Mouse (Mus musculus): Measurements from ENCODE around the gene Papolg.
A peak's percentile ranks its signal among the peaks of the same experiment; 100 is the strongest.
"Not testable (repeated sequence)": the region's sequence is repeated elsewhere in the genome, so short reads cannot be mapped to it uniquely, and the experiment has no call there.

Gene Papolg

DNA sequence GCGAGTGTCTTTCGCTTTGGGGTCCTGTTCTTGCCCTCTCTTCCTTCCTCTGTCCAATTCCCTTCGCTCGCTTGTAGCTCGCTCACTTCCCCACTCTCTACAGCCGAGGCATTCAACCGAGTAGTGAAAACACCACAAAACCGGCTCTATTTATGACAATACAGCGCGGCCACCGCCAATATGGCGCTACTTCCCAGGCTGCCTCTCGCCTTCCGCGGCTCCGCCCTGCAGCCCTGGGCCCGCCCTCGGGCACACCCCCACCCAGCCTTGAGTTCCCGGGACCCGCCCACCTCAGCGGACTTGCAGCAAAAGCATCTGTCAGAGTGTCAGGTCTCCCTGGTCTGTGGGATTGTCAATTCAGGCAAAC lies at the start of gene Papolg:
TSS of gene Papolg (minus strand) at position 194 of the 367 bp plus-strand sequence.
- DNase-seq, result peak; percentile 91 to 96

DNA sequence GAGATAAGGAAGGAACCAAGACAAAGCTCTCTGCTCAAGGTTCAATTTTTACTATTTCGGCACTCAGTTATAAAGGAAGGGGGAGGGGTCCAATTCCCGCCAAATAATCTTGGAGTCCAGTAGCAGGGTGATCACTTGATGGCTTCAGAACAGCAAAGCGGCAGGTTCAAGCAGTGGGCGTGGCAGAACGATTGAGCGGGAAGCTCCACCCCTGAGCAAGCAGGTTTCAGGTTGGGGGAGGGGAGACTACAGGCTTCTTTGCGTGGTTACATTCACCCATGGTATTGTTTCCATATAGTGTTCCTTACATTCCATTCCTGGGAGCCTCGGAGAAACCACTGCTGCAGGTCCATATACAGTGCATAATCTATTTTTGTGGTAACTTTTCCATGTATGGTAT lies 33.1 kb upstream of the Papolg start:
- peak in 1 of 2 experiments; percentile 6 for DNase-seq

GRCm38 (mm10) chr11:23927643-23928042 lies 32.6 kb upstream of the Papolg start:
- DNase-seq, result no peak

GRCm38 (mm10) chr11:23913824-23914223 lies 18.8 kb upstream of the Papolg start:
- not testable (repeated sequence) for DNase-seq

DNA sequence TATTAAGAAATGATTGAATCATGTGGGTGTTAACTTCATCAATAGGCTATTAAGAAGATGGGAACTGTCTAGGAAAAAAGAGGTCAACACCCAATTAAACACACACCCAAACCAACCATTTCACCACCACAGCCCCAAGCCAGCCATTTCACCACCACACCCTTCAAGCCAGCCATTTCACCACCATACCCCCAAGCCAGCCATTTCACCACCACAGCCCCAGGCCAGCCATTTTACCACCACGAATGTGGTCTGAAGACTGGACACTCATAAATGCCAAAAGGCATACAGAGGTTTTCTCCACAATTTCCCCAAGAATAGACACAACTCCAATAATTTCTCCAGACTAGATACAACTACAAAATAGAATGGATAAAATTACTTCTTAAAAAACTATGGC lies 8.9 kb upstream of the Papolg start:
- DNase-seq, result no peak

DNA sequence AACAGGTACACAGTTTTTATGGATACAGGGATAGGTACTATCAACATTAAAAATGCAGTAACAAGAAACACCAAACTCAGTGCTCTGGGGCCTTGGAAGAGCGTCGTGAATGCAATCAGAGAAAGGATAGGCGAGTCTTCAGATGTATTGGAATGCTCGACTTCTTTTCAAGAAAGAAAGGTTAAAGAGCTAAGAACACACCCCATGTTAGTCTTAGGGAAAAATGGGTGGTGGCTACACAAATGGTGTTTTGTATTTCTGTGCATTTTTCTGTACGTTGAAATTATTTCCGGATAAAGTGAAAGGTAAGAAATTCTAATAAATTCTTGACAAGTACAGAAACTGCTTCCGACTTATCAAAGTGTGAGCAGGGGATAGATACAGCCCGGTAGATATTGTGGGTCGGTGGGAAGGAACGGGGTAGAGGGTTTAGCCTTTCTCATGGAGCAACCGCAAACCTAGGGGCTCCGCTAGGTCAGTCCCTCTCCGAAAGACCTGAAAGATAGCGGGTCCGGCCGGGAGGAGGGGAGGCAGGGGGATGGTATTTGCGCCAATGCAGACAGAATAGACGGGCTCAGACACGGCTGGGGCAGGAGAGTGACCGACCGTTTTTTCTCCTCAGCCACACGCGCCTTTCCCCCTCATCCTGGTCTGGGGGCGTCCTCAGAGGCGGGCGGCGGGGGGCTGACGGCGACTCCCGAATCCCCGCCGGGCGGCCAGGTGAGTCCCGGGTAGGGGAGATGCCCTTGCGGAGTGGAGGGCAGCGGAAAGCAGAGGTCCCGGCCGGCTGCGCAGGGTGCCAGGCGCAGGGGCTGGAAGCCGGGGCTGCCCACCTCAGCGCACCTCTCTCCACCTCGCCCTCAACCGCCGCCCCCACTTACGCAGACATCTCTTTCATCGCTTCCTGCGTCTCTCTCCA lies 653 bp downstream of the Papolg start:
- no peak for DNase-seq

- DNase-seq, result no peak
Measured at GRCm38 (mm10) chr11:23893556-23893955, 1.5 kb downstream of the Papolg start.

- no peak for DNase-seq
Measured at GRCm38 (mm10) chr11:23864326-23864725, 30.7 kb downstream of the Papolg start.

DNA sequence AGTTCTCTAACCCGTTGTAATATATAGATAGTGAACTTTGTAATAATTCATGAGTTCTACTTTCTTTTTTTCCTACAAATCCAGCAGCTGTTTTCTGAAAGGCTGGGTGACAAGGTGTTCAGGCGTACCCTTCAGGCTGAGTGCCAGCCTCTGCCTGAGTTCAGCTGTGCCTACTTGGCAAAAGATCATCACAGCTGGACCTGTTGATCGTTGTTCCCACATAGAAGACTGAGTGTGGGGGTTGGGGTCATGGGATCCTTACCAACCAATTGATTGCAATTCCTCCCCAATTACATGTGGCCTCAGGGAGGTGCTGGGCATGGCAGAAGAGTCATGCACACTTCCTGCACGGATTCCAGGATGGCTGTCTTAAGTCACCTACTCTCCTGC lies 38.3 kb downstream of the Papolg start:
- DNase-seq, result no peak

DNA sequence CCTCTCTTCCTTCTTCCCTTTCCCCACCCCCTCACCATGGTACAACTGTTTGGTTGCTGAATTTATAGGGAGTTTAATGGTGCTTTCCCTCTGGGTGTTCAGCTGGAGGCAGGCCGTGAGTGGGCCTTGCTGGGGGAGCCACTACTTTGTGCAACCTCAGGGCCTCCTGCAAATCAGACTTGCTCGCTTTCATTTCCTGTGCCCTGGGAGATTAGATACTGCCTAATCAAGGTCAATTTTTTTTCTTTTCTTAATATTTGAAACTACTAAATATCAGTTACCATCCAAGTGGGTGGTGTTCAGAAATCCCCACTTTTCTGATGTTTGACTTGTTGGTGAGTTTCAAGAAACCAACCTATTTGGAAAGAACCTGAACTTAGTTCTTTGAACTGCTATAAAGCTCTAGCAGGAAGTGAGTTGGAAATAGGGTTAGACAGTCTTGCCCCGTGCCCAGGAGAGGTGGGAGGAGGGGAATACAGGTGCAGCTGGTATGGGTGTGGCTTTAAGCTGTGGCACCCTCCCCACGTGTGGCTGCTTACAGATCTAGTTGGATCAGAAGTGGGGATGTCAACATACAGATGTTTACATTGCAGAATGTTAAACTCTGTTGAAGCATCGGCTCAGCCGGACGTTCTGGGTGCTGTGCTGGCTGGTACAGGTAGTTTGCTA lies 38.9 kb downstream of the Papolg start:
- DNase-seq, result no peak

DNA sequence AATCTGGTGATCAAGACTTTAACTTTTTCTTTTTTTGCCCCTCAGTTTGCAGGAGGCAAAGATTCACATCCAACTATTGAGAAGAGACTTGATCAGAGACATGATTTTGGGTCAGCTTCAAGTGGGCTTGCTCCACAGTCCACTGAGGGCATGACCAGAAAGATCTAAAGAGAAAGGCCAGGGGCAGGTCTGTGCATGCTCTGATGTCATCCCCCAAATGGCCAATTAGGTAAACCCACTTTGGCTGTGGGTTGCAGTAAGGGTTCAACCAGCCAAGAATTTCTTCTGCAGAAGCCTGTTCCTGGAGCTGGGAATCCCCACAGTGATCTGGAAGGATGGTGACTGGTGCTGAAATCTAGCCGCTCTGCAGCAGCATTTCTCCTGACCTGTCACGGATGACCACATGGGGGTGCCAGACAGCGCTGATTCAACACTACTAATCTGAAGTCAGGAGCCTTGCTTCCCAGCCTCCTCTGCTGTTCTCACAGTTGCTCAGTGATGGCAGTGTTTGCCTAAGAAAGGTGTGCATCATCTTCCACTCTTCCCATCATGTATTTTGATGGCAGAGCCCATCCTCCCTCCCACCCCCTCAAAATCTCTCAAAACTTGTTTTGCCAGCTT lies 39.8 kb downstream of the Papolg start:
- DNase-seq, result peak; percentile 60 to 81

GRCm38 (mm10) chr11:23853306-23853705 lies 41.7 kb downstream of the Papolg start:
- no peak for DNase-seq

DNA sequence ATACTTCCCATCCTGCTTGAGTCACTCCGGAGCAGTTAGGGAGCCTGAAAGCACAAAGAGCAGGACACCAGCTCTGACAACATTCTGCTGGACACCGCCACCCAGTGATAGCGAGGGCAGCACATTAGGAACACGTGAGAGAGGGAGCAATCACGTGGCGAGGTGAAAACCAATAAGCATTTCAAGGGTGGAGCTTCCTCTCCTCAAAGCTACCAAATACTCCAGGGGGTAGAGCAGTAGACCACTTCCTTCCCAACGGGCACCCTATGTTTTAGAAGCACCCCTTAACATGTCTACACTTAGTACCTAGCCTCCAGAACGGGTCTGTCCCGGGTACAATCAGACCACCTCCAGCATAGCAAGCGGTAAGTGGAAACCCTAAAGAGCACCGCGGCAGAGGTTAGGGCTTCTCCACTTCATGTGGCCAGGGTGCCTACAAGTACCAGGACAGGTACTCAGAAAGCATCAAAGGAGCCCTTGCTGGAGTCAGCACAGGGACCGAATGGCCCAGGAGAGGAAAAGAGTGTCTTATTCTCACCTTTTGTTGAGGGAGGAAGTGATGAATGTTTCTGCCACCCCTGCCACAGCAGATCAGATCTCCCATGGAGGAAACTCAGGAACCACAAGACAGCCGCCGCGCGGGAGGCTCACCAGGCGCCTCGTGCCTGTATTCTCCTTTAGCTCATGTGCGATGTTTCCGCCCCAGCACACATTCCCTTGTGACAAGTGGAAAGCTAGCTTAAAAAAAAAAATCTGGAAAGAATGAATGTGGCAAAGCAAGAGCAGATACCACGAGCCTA lies 48.8 kb downstream of the Papolg start:
- peak; percentile 38 to 53 for DNase-seq

- no peak for DNase-seq
Measured at GRCm38 (mm10) chr11:23823244-23823643, 71.8 kb downstream of the Papolg start.

GRCm38 (mm10) chr11:23821652-23822051 lies 73.4 kb downstream of the Papolg start:
- no peak for DNase-seq

DNA sequence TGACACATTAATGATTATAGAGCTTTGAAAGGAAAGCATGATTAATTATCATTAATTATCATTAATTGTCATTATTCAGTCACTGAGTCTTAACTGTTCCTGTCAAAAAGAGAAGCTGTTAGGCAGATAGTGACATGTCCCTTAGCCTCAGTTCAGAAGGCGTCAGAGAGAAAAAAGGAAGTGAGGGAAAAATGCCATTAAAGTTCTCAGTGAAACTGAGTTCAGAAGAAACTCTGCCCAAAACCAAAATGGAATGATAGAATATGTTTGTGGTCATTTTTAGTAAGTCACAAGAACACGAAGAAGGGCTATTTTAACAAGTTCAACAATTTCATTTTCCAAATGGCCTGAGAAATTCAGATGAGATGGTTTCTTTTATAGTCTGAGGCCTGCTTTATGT lies 74.1 kb downstream of the Papolg start:
- no peak for DNase-seq

- no peak for DNase-seq
Measured at GRCm38 (mm10) chr11:23818745-23819144, 76.3 kb downstream of the Papolg start.

Data from spleen, adult 18-20 months (tissue).